Mouse (Mus musculus) T-helper 2 cell (primary cell): ENCODE results near the gene Rsrp1.

Experiments used
- in situ Hi-C: fragments of 300-600 bp; cut with MboI, MseI; formaldehyde crosslinking; loops from one replicate; pipeline ENCODE4 v1.15.1; 2025; ENCODE audit warnings: high pct_unique_total_duplicates

Gene Rsrp1

GRCm38 (mm10) chr4:134922111-134922924 is 1.1 kb upstream of the Rsrp1 start:
- in situ Hi-C loops: no loop called here

- in situ Hi-C loops: no loop called here
Observed at GRCm38 (mm10) chr4:134922925-134923244, 507 bp upstream of the Rsrp1 start.

DNA sequence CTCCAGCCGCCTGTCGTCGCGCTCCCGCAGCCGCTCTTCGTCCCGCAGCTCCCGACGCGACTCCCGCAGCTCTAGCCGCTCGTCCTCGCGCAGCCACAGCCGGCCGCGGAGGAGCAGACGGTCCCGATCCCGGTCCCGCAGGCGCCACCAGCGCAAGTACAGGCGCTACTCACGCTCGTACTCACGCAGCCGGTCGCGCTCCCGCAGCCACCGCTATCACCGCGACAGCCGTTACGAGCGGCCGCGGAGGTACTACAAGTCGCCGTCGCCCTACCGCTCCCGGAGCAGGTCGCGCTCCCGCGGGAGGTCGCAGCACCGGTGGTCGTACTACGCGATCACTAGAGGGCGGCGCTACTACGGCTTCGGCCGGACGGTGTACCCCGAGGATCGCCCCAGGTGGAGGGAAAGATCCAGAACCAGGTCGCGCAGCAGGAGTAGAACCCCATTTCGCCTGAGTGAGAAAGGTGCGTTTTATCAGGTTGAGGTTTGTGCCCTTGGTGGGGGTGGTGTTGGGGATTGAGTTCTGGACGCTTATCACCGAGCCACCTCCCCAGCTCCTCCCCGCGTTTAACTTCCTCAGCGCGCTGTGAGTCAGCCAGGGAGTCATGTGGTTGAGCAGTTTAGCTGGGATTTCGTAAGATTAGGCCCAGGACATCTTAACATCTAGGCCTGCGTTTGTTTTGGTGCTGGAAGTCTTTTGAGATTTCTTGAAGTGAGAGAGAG is 788 bp downstream of the Rsrp1 start:
- in situ Hi-C loops: no loop called here

- in situ Hi-C loops: no loop called here
Observed at GRCm38 (mm10) chr4:134925206-134925605, 1.8 kb downstream of the Rsrp1 start.

GRCm38 (mm10) chr4:134927815-134928463 is 4.5 kb downstream of the Rsrp1 start:
- in situ Hi-C loops: no loop called here

GRCm38 (mm10) chr4:134928464-134928836 is 5.1 kb downstream of the Rsrp1 start:
- in situ Hi-C loops: no loop called here

DNA sequence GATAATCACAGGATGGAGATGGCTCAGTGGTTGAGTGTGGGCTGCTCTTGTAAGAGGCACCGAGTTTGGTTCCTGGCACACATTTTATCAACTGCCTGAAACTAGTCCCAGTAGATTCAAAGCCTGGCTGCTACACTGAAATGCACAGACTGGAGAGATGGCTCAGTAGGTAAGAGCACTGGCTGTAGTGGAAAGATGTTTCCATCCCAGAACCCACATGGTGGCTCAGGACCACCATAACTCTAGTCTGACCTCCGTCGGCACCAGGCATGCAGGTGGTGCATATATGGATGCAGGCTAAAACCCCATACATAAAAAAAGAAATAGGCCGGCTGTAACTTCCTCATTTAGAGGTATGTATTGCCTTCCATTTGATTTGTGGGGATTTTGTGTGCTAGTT is 6.1 kb downstream of the Rsrp1 start:
- in situ Hi-C loops: no loop called here

GRCm38 (mm10) chr4:134930190-134930589 is 6.8 kb downstream of the Rsrp1 start:
- in situ Hi-C loops: no loop called here

GRCm38 (mm10) chr4:134930684-134931481 is 7.5 kb downstream of the Rsrp1 start, which contains the start of gene Syf2:
Gene Syf2 (plus strand): TSS chr4:134930898.
- in situ Hi-C loops: no loop called here

- in situ Hi-C loops: no loop called here
Observed at GRCm38 (mm10) chr4:134937240-134938176, 14.1 kb downstream of the Rsrp1 start.

- in situ Hi-C loops: no loop called here
Observed at GRCm38 (mm10) chr4:134939900-134940299, 16.5 kb downstream of the Rsrp1 start.

- in situ Hi-C loops: no loop called here
Observed at GRCm38 (mm10) chr4:134943758-134944538, 20.6 kb downstream of the Rsrp1 start.

- in situ Hi-C loops: no loop called here
Observed at GRCm38 (mm10) chr4:134946024-134946744, 22.8 kb downstream of the Rsrp1 start.

DNA sequence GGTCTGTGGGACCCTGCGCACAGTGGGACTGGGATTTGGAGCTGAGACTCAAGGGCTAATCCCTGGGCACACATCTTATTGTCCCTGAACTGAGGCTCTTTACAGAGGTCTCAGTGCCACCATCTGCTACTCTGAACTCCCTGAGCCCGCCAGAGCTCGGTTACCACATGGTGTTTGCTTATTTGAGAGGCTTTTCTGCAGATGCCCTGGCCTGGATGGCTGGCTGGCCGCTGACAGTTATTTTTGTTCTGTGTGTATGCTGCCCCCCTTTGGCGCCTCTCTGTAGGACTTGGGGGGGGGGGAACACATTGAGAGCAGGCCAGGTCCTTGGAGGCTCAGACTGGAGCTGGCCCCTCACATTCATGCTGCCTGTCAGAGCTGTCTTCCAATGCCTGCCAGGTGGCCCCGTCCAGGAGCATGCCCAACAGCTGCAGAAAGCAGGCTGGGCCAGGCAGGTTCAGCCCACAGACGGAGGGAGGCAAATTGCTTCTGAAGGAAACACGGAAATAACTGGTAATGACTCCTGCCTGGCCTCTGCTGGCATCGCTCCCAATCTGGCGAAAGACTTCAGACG is 27.2 kb downstream of the Rsrp1 start:
- in situ Hi-C loops: no loop called here

GRCm38 (mm10) chr4:134954461-134954860 is 31.1 kb downstream of the Rsrp1 start:
- in situ Hi-C loops: no loop called here

DNA sequence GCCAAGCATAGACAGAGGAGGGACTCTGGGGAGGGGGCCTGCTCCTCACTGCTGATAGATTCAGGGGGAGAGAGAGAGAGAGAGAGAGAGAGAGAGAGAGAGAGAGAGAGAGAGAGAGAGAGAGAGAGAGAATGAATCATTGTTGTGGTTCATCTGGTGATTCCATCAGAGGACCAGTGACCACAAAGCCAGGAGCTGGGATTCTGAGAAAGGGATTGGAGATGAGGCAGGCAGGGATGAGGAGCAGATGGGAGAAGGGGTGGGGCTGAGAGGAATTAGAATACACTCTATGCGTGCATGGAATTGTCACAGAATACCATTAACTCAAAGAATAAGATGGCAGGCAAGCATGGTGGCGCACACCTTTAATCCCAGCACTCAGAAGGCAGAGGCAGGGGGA is 31.8 kb downstream of the Rsrp1 start:
- in situ Hi-C loops: no loop called here

- in situ Hi-C loops: no loop called here
Observed at GRCm38 (mm10) chr4:134955845-134956244, 32.5 kb downstream of the Rsrp1 start.

DNA sequence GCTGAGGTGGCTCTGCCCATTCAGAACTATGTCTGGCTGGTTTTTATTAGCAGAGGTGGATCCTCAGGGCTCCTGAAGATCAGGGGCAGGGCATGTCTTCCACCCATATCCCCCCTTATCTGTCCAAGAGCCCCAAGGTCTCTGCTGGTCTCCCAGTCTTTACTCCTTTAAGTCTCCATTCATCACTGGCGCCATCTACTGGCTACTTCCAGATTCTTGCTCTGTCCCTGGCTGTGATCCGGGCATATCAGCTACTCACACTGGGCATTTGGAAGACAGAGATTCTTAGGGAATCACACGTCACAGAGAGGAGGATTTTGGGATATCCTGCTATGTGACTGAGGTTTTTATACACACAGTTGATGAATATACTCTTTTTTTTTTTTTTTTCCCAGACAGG is 32.9 kb downstream of the Rsrp1 start:
- in situ Hi-C loops: no loop called here
